Mouse (Mus musculus) left cerebral cortex, adult 18-20 months (tissue): Measurements from ENCODE around the gene Pde3a. TPM values are rescaled to one million over a fixed set of nuclear protein-coding genes. Genes with fewer than 3 reads are reported as not detected.
A peak's percentile ranks its signal among the peaks of the same experiment; 100 is the strongest.
"Not testable (repeated sequence)": the region's sequence is repeated elsewhere in the genome, so short reads cannot be mapped to it uniquely, and the experiment has no call there.

Source experiments
- DNase-seq, 2 experiments: peaks; one replicate each; pipeline ENCODE4 v3.0.0; 2021 to 2022; ENCODE audit warnings: low spot score in 2 of 2, mixed read lengths in 1 of 2
- total RNA-seq, 2 experiments: library from RNA; stranded (reverse); gene quantifications; 2 replicates each; pipeline ENCODE4 v1.2.3; 2021

Pde3a gene
- total RNA-seq, 2 experiments from 2014 or later: 1.3 to 1.6 TPM

GRCm38 (mm10) chr6:141322961-141323360 is 73.9 kb downstream of the Pde3a start:
- DNase-seq: no peak

- DNase-seq: not testable (repeated sequence)
Measured at GRCm38 (mm10) chr6:141327134-141327533, 78.1 kb downstream of the Pde3a start.

GRCm38 (mm10) chr6:141328071-141328470 is 79.0 kb downstream of the Pde3a start:
- DNase-seq: no peak

- DNase-seq: no peak
Measured at GRCm38 (mm10) chr6:141331464-141331863, 82.4 kb downstream of the Pde3a start.

- no peak for DNase-seq
Measured at GRCm38 (mm10) chr6:141332613-141333165, 83.6 kb downstream of the Pde3a start.

- DNase-seq: no peak
Measured at GRCm38 (mm10) chr6:141333245-141333644, 84.2 kb downstream of the Pde3a start.

GRCm38 (mm10) chr6:141335878-141336277 is 86.8 kb downstream of the Pde3a start:
- DNase-seq: no peak

- no peak for DNase-seq
Measured at GRCm38 (mm10) chr6:141336438-141336837, 87.4 kb downstream of the Pde3a start.

- peak in 1 of 2 experiments; percentile 21 for DNase-seq
Measured at GRCm38 (mm10) chr6:141337673-141338072, 88.6 kb downstream of the Pde3a start.

GRCm38 (mm10) chr6:141341385-141341784 is 92.3 kb downstream of the Pde3a start:
- no peak for DNase-seq

- DNase-seq: no peak
Measured at GRCm38 (mm10) chr6:141347870-141348269, 98.8 kb downstream of the Pde3a start.

- DNase-seq: no peak
Measured at GRCm38 (mm10) chr6:141348542-141348941, 99.5 kb downstream of the Pde3a start.

- no peak for DNase-seq
Measured at GRCm38 (mm10) chr6:141350261-141350660, 101.2 kb downstream of the Pde3a start.

GRCm38 (mm10) chr6:141352277-141352676 is 103.2 kb downstream of the Pde3a start:
- no peak for DNase-seq

GRCm38 (mm10) chr6:141363664-141364063 is 114.6 kb downstream of the Pde3a start:
- no peak for DNase-seq

GRCm38 (mm10) chr6:141367037-141367436 is 118.0 kb downstream of the Pde3a start:
- no peak for DNase-seq

- peak in 1 of 2 experiments; percentile 7 for DNase-seq
Measured at GRCm38 (mm10) chr6:141372697-141373096, 123.6 kb downstream of the Pde3a start.

GRCm38 (mm10) chr6:141374469-141375057 is 125.5 kb downstream of the Pde3a start:
- no peak for DNase-seq

GRCm38 (mm10) chr6:141375155-141375554 is 126.1 kb downstream of the Pde3a start:
- no peak for DNase-seq

- no peak for DNase-seq
Measured at GRCm38 (mm10) chr6:141380927-141381326, 131.9 kb downstream of the Pde3a start.

GRCm38 (mm10) chr6:141381473-141381872 is 132.4 kb downstream of the Pde3a start:
- DNase-seq: no peak

GRCm38 (mm10) chr6:141381881-141382370 is 132.9 kb downstream of the Pde3a start:
- no peak for DNase-seq

GRCm38 (mm10) chr6:141388104-141388503 is 139.0 kb downstream of the Pde3a start:
- no peak for DNase-seq
